Comparison of ENCODE assay signal across 10 mouse cellular contexts in the genomic region with DNA sequence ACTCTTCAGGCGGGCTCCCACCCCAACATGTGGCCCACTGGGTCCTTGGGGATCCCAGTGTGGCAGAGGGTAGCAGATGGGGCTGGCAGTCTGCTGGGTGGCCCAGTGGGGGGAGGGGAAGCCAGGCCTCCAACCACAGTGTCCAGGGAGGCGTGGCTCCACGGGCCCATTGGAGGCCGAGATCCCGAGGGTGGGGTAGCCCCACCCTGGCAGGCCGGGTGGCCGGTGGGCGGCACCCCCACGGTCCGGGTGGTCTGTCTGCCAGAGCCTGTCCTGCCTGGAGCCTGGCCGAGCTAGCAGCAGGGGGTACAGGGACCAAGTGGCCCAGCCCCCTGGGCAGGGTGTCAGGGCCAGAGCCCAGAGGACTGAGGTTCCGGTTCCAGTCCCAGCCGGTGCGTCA. TPM values are rescaled to one million over a fixed set of nuclear protein-coding genes. Genes with fewer than 3 reads are reported as not detected.
DNase-seq lines count a peak whose midpoint lies in the region; ATAC-seq lines count a peak whose summit lies in the region.
"Had no signal": no experiment of that assay in that cellular context is flagged by ENCODE, and none has a peak within 500 bp of the region (broad histone marks: within the 10 kb centered on the region; RNA-seq: fewer than 3 reads in every experiment).

No protein-coding gene starts in this region.

- H3K4me1 ChIP-seq in forebrain, embryonic 11.5 days (replicated peaks; ENCODE audit: control insufficient read depth, insufficient read depth, low read length), result peaks cover 11% of the 10 kb centered on the region; the same call in 1 of the 2 replicates
- H3K4me1 ChIP-seq in forebrain, embryonic 13.5 days, result peaks cover 23% of the 10 kb centered on the region
- peaks cover 2% of the 10 kb centered on the region; the same call in 1 of the 2 replicates for H3K4me1 ChIP-seq in brown adipose tissue, adult 24 weeks (ENCODE audit: control insufficient read depth, insufficient read depth, insufficient read length, low read length)
- H3K4me1 ChIP-seq in heart, embryonic 14.5 days (ENCODE audit: control insufficient read depth in 2 of 2, insufficient read depth in 2 of 2, low read length in 2 of 2), result peaks cover 60 to 68% of the 10 kb centered on the region in 2 experiments
- H3K4me1 ChIP-seq in lung, embryonic 16.5 days (replicated peaks; ENCODE audit: control insufficient read depth, insufficient read depth, low read length), result peaks cover 31% of the 10 kb centered on the region

- WGBS in forebrain, embryonic 11.5 days, result 86% methylated on average over 14 of the region's 14 CpGs
- WGBS in forebrain, embryonic 13.5 days, result 85% methylated on average over 14 of the region's 14 CpGs
- WGBS in heart, embryonic 14.5 days, result 77% methylated on average over 14 of the region's 14 CpGs
- WGBS in lung, embryonic 16.5 days, result 61% methylated on average over 12 of the region's 14 CpGs

- H3K4me2 ChIP-seq in forebrain, embryonic 11.5 days (ENCODE audit: low read depth, low read length, severe bottlenecking), result no peak overlapping the region
- H3K4me2 ChIP-seq in forebrain, embryonic 13.5 days, result no peak overlapping the region
- peak overlapping the region; percentile 26 for H3K4me2 ChIP-seq in heart, embryonic 14.5 days (ENCODE audit: low read length)
- H3K4me2 ChIP-seq in lung, embryonic 16.5 days (ENCODE audit: low read depth, low read length), result peak overlapping the region; percentile 44

- H3K27me3 ChIP-seq in forebrain, embryonic 11.5 days (ENCODE audit: control insufficient read depth, insufficient read depth, low read length), result no peaks in the 10 kb centered on the region
- no peaks in the 10 kb centered on the region for H3K27me3 ChIP-seq in forebrain, embryonic 13.5 days
- no peaks in the 10 kb centered on the region for H3K27me3 ChIP-seq in heart, embryonic 14.5 days (ENCODE audit: control insufficient read depth, insufficient read depth, low read length)
- no peaks in the 10 kb centered on the region for H3K27me3 ChIP-seq in lung, embryonic 16.5 days (ENCODE audit: control insufficient read depth, insufficient read depth, low read depth, low read length)

- peak; percentile 44 for DNase-seq in forebrain, embryonic 11.5 days (ENCODE audit: low spot score)
- DNase-seq in c-Kit-positive CD71-positive TER-119-positive erythroid progenitor cells, embryonic 14.5 days (ENCODE audit: low spot score), result no peak
- no peak for DNase-seq in frontal cortex, postnatal 14 days (ENCODE audit: low spot score in 2 of 2)
- no peak for DNase-seq in layer of hippocampus, adult 9-10 months (ENCODE audit: low spot score)
- DNase-seq: right cerebral cortex, postnatal 14 days had no signal

- no peaks in the 10 kb centered on the region for H3K9me3 ChIP-seq in forebrain, embryonic 11.5 days (ENCODE audit: control insufficient read depth, low read length)
- H3K9me3 ChIP-seq in forebrain, embryonic 13.5 days (replicated peaks), result no peaks in the 10 kb centered on the region
- H3K9me3 ChIP-seq in heart, embryonic 14.5 days (ENCODE audit: control insufficient read depth, low read length), result no peaks in the 10 kb centered on the region
- no peaks in the 10 kb centered on the region for H3K9me3 ChIP-seq in lung, embryonic 16.5 days (ENCODE audit: control insufficient read depth, low read length)

- H3K36me3 ChIP-seq in forebrain, embryonic 11.5 days (ENCODE audit: control insufficient read depth, insufficient read depth, low read length), result no peaks in the 10 kb centered on the region
- H3K36me3 ChIP-seq in forebrain, embryonic 13.5 days (ENCODE audit: poor library complexity, severe bottlenecking), result no peaks in the 10 kb centered on the region
- H3K36me3 ChIP-seq in heart, embryonic 14.5 days (ENCODE audit: control insufficient read depth, insufficient read depth, low read length), result no peaks in the 10 kb centered on the region
- no peaks in the 10 kb centered on the region for H3K36me3 ChIP-seq in lung, embryonic 16.5 days (ENCODE audit: control insufficient read depth, insufficient read depth, low read length)

- H3K4me3 ChIP-seq in forebrain, embryonic 11.5 days (ENCODE audit: low read depth, low read length), result no peak overlapping the region
- no peak overlapping the region for H3K4me3 ChIP-seq in forebrain, embryonic 13.5 days
- peak overlapping the region; percentile 50; the same call in 1 of the 2 replicates for H3K4me3 ChIP-seq in brown adipose tissue, adult 24 weeks (ENCODE audit: insufficient read depth, low read depth, low read length)
- peak overlapping the region in 1 of 2 experiments; percentile 9; a peak in 2 of 4 replicates for H3K4me3 ChIP-seq in heart, embryonic 14.5 days (ENCODE audit: control insufficient read depth in 1 of 2, insufficient read depth in 1 of 2, low read depth in 1 of 2, low read length in 2 of 2)
- H3K4me3 ChIP-seq in lung, embryonic 16.5 days (ENCODE audit: low read length), result peak overlapping the region; percentile 41

- ATAC-seq in forebrain, embryonic 11.5 days (replicated peaks; ENCODE audit: low FRiP score), result no peak
- no peak for ATAC-seq in forebrain, embryonic 13.5 days
- ATAC-seq in heart, embryonic 14.5 days (ENCODE audit: insufficient number of reproducible peaks, insufficient read depth, low FRiP score, low read depth), result no peak
- ATAC-seq in lung, embryonic 16.5 days (ENCODE audit: low read depth), result peak; percentile 53

- no peak overlapping the region for H3K9ac ChIP-seq in forebrain, embryonic 11.5 days (ENCODE audit: low read length)
- no peak overlapping the region for H3K9ac ChIP-seq in forebrain, embryonic 13.5 days
- H3K9ac ChIP-seq in heart, embryonic 14.5 days (ENCODE audit: low read length), result peak overlapping the region; percentile 61; the same call in 1 of the 2 replicates
- H3K9ac ChIP-seq in lung, embryonic 16.5 days (ENCODE audit: low read length), result peak overlapping the region; percentile 56

- no peak overlapping the region for H3K27ac ChIP-seq in forebrain, embryonic 11.5 days (ENCODE audit: low read depth, low read length)
- H3K27ac ChIP-seq in forebrain, embryonic 13.5 days, result no peak overlapping the region
- no peak overlapping the region; the same call in 1 of the 2 replicates for H3K27ac ChIP-seq in brown adipose tissue, adult 24 weeks (replicated peaks; ENCODE audit: low read depth, low read length)
- peak overlapping the region in 1 of 2 experiments; percentile 64; a peak in 1 of 4 replicates for H3K27ac ChIP-seq in heart, embryonic 14.5 days (replicated peaks in 1 of 2; ENCODE audit: control insufficient read depth in 1 of 2, insufficient read depth in 1 of 2, low read depth in 2 of 2, low read length in 2 of 2)
- H3K27ac ChIP-seq in lung, embryonic 16.5 days (ENCODE audit: low read length), result peak overlapping the region; percentile 67

RNA-seq across cellular contexts. Expression of a gene that starts 14.2 kb away (rescaled TPM):
- 8.7 and 9.8 TPM in 2 replicates for polyA plus RNA-seq in forebrain, embryonic 11.5 days (2014; fragmentation: Nextera tagmentation; extraction: Ambion mirVana)
- 4.2 TPM in 2 replicates for polyA plus RNA-seq in forebrain, embryonic 13.5 days (2015; fragmentation: Nextera tagmentation; extraction: Ambion mirVana)
- 18.0 and 22.8 TPM in 2 replicates for polyA plus RNA-seq in brown adipose tissue, adult 24 weeks (2012; ENCODE audit: insufficient read depth, insufficient read length, missing spikeins)
- 48.6 and 49.3 TPM in 2 replicates for polyA plus RNA-seq in heart, embryonic 14.5 days (2014; fragmentation: Nextera tagmentation; extraction: Ambion mirVana)
- 110 and 118 TPM in 2 replicates for polyA plus RNA-seq in lung, embryonic 16.5 days (2015; fragmentation: Nextera tagmentation; extraction: Ambion mirVana)

RNA-seq across cellular contexts. Expression of a gene that starts 23.8 kb away (rescaled TPM):
- polyA plus RNA-seq in forebrain, embryonic 11.5 days (2014; fragmentation: Nextera tagmentation; extraction: Ambion mirVana), result 1.00 and 1.0 TPM in 2 replicates
- polyA plus RNA-seq in forebrain, embryonic 13.5 days (2015; fragmentation: Nextera tagmentation; extraction: Ambion mirVana), result 0.28 and 0.77 TPM in 2 replicates
- polyA plus RNA-seq in brown adipose tissue, adult 24 weeks (2012; ENCODE audit: insufficient read depth, insufficient read length, missing spikeins), result 455 and 586 TPM in 2 replicates
- polyA plus RNA-seq in heart, embryonic 14.5 days (2014; fragmentation: Nextera tagmentation; extraction: Ambion mirVana), result 3.9 and 5.8 TPM in 2 replicates
- 17.9 and 50.7 TPM in 2 replicates for polyA plus RNA-seq in lung, embryonic 16.5 days (2015; fragmentation: Nextera tagmentation; extraction: Ambion mirVana)

RNA-seq across cellular contexts. Expression of a gene that starts 33.2 kb away (rescaled TPM):
- polyA plus RNA-seq in forebrain, embryonic 11.5 days (2014; fragmentation: Nextera tagmentation; extraction: Ambion mirVana), result 1.3 TPM in 1 of 2 replicates, not detected in the other
- polyA plus RNA-seq in forebrain, embryonic 13.5 days (2015; fragmentation: Nextera tagmentation; extraction: Ambion mirVana), result 0.61 TPM in 1 of 2 replicates, not detected in the other
- 232 and 484 TPM in 2 replicates for polyA plus RNA-seq in brown adipose tissue, adult 24 weeks (2012; ENCODE audit: insufficient read depth, insufficient read length, missing spikeins)
- polyA plus RNA-seq in heart, embryonic 14.5 days (2014; fragmentation: Nextera tagmentation; extraction: Ambion mirVana), result 24.1 and 31.7 TPM in 2 replicates
- 17.6 and 61.1 TPM in 2 replicates for polyA plus RNA-seq in lung, embryonic 16.5 days (2015; fragmentation: Nextera tagmentation; extraction: Ambion mirVana)

RNA-seq across cellular contexts. Expression of a gene that starts 40.1 kb away (rescaled TPM):
- not detected in 2 replicates for polyA plus RNA-seq in forebrain, embryonic 11.5 days (2014; fragmentation: Nextera tagmentation; extraction: Ambion mirVana)
- not detected in 2 replicates for polyA plus RNA-seq in forebrain, embryonic 13.5 days (2015; fragmentation: Nextera tagmentation; extraction: Ambion mirVana)
- not detected in 2 replicates for polyA plus RNA-seq in brown adipose tissue, adult 24 weeks (2012; ENCODE audit: insufficient read depth, insufficient read length, missing spikeins)
- not detected in 2 replicates for polyA plus RNA-seq in heart, embryonic 14.5 days (2014; fragmentation: Nextera tagmentation; extraction: Ambion mirVana)
- polyA plus RNA-seq in lung, embryonic 16.5 days (2015; fragmentation: Nextera tagmentation; extraction: Ambion mirVana), result 0.48 and 1.2 TPM in 2 replicates
- polyA plus RNA-seq: embryonic facial prominence, embryonic 11.5 days had no signal

RNA-seq across cellular contexts. Expression of a gene that starts 57.7 kb away (rescaled TPM):
- polyA plus RNA-seq in forebrain, embryonic 11.5 days (2014; fragmentation: Nextera tagmentation; extraction: Ambion mirVana), result 18.3 and 18.7 TPM in 2 replicates
- polyA plus RNA-seq in forebrain, embryonic 13.5 days (2015; fragmentation: Nextera tagmentation; extraction: Ambion mirVana), result 16.2 and 16.5 TPM in 2 replicates
- polyA plus RNA-seq in brown adipose tissue, adult 24 weeks (2012; ENCODE audit: insufficient read depth, insufficient read length, missing spikeins), result 3.6 and 8.8 TPM in 2 replicates
- polyA plus RNA-seq in heart, embryonic 14.5 days (2014; fragmentation: Nextera tagmentation; extraction: Ambion mirVana), result 23.5 and 23.8 TPM in 2 replicates
- polyA plus RNA-seq in lung, embryonic 16.5 days (2015; fragmentation: Nextera tagmentation; extraction: Ambion mirVana), result 17.2 and 22.4 TPM in 2 replicates

Comparison
In these comparisons a context has a peak if more than half of its experiments do, and no peak if none do; other contexts are left out.
1. H3K4me2 ChIP-seq: peak in heart, embryonic 14.5 days (single experiment) and lung, embryonic 16.5 days (single experiment); none in forebrain, embryonic 11.5 days (single experiment) and forebrain, embryonic 13.5 days (single experiment).
2. H3K4me3 ChIP-seq: peak in brown adipose tissue, adult 24 weeks (single experiment) and lung, embryonic 16.5 days (single experiment); none in forebrain, embryonic 11.5 days (single experiment) and forebrain, embryonic 13.5 days (single experiment).
3. H3K9ac ChIP-seq: peak in heart, embryonic 14.5 days (single experiment) and lung, embryonic 16.5 days (single experiment); none in forebrain, embryonic 11.5 days (single experiment) and forebrain, embryonic 13.5 days (single experiment).